Mouse (Mus musculus) midbrain, embryonic 13.5 days (tissue): Measurements from ENCODE around the gene Agpat1. TPM values are rescaled to one million over a fixed set of nuclear protein-coding genes. Genes with fewer than 3 reads are reported as not detected.

Experiments
- ATAC-seq: fragments of 200-750 bp; cut with Nextera tagmentation; 2 replicates; pipeline ENCODE4 v1.8.0; 2017; ENCODE audit warnings: mild to moderate bottlenecking, moderate TSS enrichment, moderate library complexity
- H3K27ac ChIP-seq: fragments of 300-500 bp; sonication (generic); 2 replicates; pipeline ENCODE4 v1.5.1; 2015; ENCODE audit warnings: inconsistent platforms, mild to moderate bottlenecking, moderate library complexity
- H3K27me3 ChIP-seq: fragments of 300-500 bp; sonication (generic); 2 replicates; pipeline ENCODE4 v1.6.1; 2015; ENCODE audit warnings: mild to moderate bottlenecking, inconsistent platforms
- H3K36me3 ChIP-seq: fragments of 300-500 bp; sonication (generic); 2 replicates; pipeline ENCODE4 v1.6.1; 2015; ENCODE audit warnings: mild to moderate bottlenecking, inconsistent platforms
- H3K4me1 ChIP-seq: fragments of 300-500 bp; sonication (generic); replicated peaks from 2 replicates; pipeline ENCODE4 v1.6.1; 2015; ENCODE audit warnings: inconsistent platforms
- H3K4me2 ChIP-seq: fragments of 300-500 bp; sonication (generic); replicated peaks from 2 replicates; pipeline ENCODE4 v1.6.1; 2015; ENCODE audit warnings: moderate library complexity, mild to moderate bottlenecking, inconsistent platforms
- H3K4me3 ChIP-seq: fragments of 300-500 bp; sonication (generic); replicated peaks from 2 replicates; pipeline ENCODE4 v1.5.1; 2015; ENCODE audit warnings: mild to moderate bottlenecking, inconsistent platforms
- H3K9ac ChIP-seq: fragments of 300-500 bp; sonication (generic); replicated peaks from 2 replicates; pipeline ENCODE4 v1.6.1; 2015; ENCODE audit warnings: mild to moderate bottlenecking, inconsistent platforms
- H3K9me3 ChIP-seq: fragments of 300-500 bp; sonication (generic); 2 replicates; pipeline ENCODE4 v1.6.1; 2016; ENCODE audit warnings: mild to moderate bottlenecking, inconsistent platforms
- WGBS: fragments of 180-500 bp; shearing (Covaris S2); methylation state at CpG from one replicate; pipeline ENCODE4 v1.1.7; 2015; 5-methylcytosine and 5-hydroxymethylcytosine counted together
- polyA plus RNA-seq: library from polyadenylated mRNA; unstranded; fragments of >200 nt; fragmentation: Nextera tagmentation; extraction: Ambion mirVana; gene quantifications from 2 replicates; pipeline ENCODE4 v1.2.1, GENCODE M21; 2015

Gene Agpat1
- polyA plus RNA-seq, 1 experiment from 2014 or later = 100 TPM

DNA sequence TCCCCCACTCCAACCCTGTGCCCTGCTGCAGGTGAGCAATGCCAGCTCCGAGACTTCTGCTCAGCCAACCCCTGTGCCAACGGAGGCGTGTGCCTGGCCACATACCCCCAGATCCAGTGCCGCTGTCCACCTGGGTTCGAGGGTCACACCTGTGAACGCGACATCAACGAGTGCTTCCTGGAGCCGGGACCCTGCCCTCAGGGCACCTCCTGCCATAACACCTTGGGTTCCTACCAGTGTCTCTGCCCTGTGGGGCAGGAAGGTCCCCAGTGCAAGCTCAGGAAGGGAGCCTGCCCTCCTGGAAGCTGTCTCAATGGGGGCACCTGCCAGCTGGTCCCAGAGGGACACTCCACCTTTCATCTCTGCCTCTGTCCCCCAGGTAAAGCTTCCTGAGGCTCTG lies 36.8 kb upstream of the Agpat1 start:
- H3K4me2 ChIP-seq = no peak overlapping the region
- 0 out of 2 replicates have a peak, but pooled peaks cover 10% of the 10 kb centered on the region for H3K27me3 ChIP-seq
- H3K4me1 ChIP-seq = peaks cover 8% of the 10 kb centered on the region; the same call in 1 of the 2 replicates
- H3K27ac ChIP-seq = no peak overlapping the region
- 70% methylated on average over 9 of the region's 9 CpGs for WGBS
- H3K9me3 ChIP-seq = no peaks in the 10 kb centered on the region
- ATAC-seq = no peak
- H3K36me3 ChIP-seq = no peaks in the 10 kb centered on the region
- H3K4me3 ChIP-seq = no peak overlapping the region
- H3K9ac ChIP-seq = no peak overlapping the region

DNA sequence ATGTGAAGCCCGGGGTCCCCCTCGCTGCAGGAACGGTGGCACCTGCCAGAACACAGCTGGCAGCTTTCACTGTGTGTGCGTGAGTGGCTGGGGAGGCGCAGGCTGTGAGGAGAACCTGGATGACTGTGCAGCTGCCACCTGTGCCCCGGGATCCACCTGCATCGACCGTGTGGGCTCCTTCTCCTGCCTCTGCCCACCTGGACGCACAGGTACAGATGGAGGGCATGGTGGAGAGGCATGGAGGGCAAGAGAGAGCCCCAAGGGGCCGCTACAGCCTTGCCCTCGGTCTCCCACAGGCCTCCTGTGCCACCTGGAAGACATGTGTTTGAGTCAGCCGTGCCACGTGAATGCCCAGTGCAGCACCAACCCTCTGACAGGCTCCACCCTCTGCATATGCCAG lies 35.6 kb upstream of the Agpat1 start:
- Histone ChIP-seq H3K27ac (no peak overlapping the region), H3K9ac (no peak overlapping the region), H3K36me3 (no peaks in the 10 kb centered on the region), H3K27me3 (0 out of 2 replicates have a peak, but pooled peaks cover 10% of the 10 kb centered on the region), H3K4me1 (peaks cover 12% of the 10 kb centered on the region; the same call in 1 of the 2 replicates), H3K4me2 (no peak overlapping the region), H3K4me3 (no peak overlapping the region), H3K9me3 (no peaks in the 10 kb centered on the region)
- no peak for ATAC-seq
- WGBS = 82% methylated on average over 13 of the region's 13 CpGs

DNA sequence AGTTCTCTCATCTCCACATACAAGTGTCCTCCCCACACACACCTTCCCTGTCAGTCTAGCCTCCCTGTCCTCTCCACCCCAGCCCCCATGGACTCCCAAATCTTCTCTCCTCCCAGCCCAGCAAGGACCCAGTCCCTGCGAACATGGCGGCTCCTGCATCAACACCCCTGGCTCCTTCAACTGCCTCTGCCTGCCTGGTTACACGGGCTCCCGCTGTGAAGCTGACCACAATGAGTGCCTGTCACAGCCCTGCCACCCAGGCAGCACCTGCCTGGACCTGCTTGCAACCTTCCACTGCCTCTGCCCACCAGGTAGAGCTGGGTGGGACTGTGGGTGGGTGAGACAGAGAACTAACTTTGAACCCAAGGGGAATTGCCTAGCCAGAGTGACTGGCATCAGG lies 34.1 kb upstream of the Agpat1 start:
- 0 out of 2 replicates have a peak, but pooled peaks cover 6% of the 10 kb centered on the region for H3K4me1 ChIP-seq
- H3K27ac ChIP-seq = no peak overlapping the region
- no peaks in the 10 kb centered on the region for H3K36me3 ChIP-seq
- H3K27me3 ChIP-seq = 0 out of 2 replicates have a peak, but pooled peaks cover 10% of the 10 kb centered on the region
- no peaks in the 10 kb centered on the region for H3K9me3 ChIP-seq
- no peak overlapping the region for H3K4me3 ChIP-seq
- no peak overlapping the region; the same call in 1 of the 2 replicates for H3K9ac ChIP-seq
- 74% methylated on average over 4 of the region's 4 CpGs for WGBS
- H3K4me2 ChIP-seq = no peak overlapping the region
- no peak for ATAC-seq

DNA sequence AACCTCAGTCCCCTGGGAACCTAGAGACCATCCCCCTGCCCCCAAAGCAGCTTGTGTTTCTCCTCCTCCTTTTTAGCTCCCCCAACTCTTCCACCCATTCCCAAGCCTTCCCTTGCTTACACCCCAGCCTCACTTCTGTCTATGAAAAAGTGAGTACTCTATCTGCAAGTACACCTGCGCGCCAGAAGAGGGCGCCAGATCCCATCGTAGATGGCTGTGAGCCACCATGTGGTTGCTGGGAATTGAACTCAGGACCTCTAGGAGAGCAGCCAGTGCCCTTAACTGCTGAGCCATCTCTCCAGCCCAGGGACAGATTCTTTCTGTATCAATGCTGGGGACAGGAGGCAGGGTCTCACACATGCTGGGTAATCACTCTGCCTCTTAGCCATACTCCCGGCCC lies 32.2 kb upstream of the Agpat1 start:
- Histone ChIP-seq H3K4me3 (no peak overlapping the region), H3K36me3 (no peaks in the 10 kb centered on the region), H3K4me1 (0 out of 2 replicates have a peak, but pooled peaks cover 6% of the 10 kb centered on the region), H3K9ac (no peak overlapping the region), H3K27me3 (0 out of 2 replicates have a peak, but pooled peaks cover 10% of the 10 kb centered on the region), H3K9me3 (no peaks in the 10 kb centered on the region), H3K4me2 (no peak overlapping the region), H3K27ac (no peak overlapping the region)
- ATAC-seq = no peak
- WGBS = 15% methylated on average over 5 of the region's 5 CpGs

DNA sequence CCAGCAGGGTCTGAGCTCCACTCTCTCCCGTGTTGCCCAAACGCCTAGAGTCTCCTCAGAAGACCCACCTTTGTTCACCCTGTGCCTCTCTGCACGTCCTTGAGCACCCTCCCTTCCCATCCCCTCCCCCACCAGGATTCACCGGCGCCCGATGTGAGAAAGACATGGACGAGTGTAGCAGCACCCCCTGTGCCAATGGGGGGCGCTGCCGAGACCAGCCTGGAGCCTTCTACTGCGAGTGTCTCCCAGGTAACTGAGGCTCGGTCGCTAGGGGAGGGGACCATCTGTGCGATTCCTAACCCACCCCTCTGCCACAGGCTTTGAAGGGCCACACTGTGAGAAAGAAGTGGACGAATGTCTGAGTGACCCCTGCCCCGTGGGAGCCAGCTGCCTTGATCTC lies 31.7 kb upstream of the Agpat1 start:
- H3K36me3 ChIP-seq = no peaks in the 10 kb centered on the region

DNA sequence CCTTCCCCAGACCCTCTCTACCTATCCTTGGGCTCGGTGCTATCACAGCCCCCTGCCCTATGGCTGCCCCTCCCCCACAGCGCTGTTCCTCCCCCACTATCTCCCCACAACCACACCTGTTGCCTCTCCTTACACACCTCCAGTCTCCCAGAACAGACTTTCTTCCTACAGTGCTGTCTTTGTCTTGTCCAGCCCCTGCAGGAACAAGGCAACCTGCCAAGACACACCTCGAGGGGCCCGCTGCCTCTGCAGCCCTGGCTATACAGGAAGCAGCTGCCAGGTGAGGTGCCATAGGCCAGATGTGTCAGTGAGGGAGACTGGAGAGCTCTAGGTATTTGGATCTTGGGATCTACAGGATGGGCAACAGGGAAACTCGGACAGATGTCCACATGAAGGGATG lies 27.5 kb upstream of the Agpat1 start:
- no peak for ATAC-seq
- Histone ChIP-seq H3K4me2 (no peak overlapping the region), H3K27ac (no peak overlapping the region), H3K27me3 (no peaks in the 10 kb centered on the region), H3K4me3 (no peak overlapping the region), H3K36me3 (no peaks in the 10 kb centered on the region), H3K9ac (no peak overlapping the region), H3K4me1 (0 out of 2 replicates have a peak, but pooled peaks cover 6% of the 10 kb centered on the region), H3K9me3 (no peaks in the 10 kb centered on the region)
- 71% methylated on average over 5 of the region's 5 CpGs for WGBS

More for the DNA sequence above, 31.7 kb upstream of the Agpat1 start:
- Histone ChIP-seq H3K4me1 (0 out of 2 replicates have a peak, but pooled peaks cover 6% of the 10 kb centered on the region), H3K27ac (no peak overlapping the region), H3K9ac (no peak overlapping the region), H3K9me3 (no peaks in the 10 kb centered on the region), H3K27me3 (0 out of 2 replicates have a peak, but pooled peaks cover 7% of the 10 kb centered on the region), H3K4me2 (no peak overlapping the region), H3K4me3 (no peak overlapping the region)
- WGBS = 8% methylated on average over 15 of the region's 15 CpGs
- no peak for ATAC-seq

DNA sequence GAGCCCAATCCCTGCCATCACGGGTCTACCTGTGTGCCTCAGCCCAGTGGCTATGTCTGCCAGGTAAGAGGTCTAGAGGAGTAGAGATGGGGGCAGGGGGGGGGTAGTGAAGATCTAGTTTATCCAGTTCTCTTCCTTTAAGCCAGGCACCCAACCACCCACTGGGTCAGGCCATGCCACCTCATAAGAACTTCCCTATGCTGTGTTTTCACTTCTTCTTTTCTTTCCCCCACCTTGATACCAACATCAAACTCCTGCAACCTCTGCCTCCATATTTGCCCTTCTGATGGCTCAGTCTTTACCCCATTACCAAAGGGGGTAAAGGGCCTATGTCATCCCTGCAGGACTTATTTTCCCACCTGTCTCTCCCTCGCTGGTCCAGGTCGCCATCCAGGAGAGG lies 26.0 kb upstream of the Agpat1 start:
- no peak overlapping the region for H3K4me3 ChIP-seq
- no peak overlapping the region for H3K4me2 ChIP-seq
- H3K27me3 ChIP-seq = no peaks in the 10 kb centered on the region
- no peaks in the 10 kb centered on the region for H3K9me3 ChIP-seq
- ATAC-seq = no peak
- H3K4me1 ChIP-seq = no peaks in the 10 kb centered on the region
- H3K36me3 ChIP-seq = no peaks in the 10 kb centered on the region
- no peak overlapping the region for H3K27ac ChIP-seq
- WGBS = 88% methylated on average over 3 of the region's 3 CpGs
- H3K9ac ChIP-seq = no peak overlapping the region

DNA sequence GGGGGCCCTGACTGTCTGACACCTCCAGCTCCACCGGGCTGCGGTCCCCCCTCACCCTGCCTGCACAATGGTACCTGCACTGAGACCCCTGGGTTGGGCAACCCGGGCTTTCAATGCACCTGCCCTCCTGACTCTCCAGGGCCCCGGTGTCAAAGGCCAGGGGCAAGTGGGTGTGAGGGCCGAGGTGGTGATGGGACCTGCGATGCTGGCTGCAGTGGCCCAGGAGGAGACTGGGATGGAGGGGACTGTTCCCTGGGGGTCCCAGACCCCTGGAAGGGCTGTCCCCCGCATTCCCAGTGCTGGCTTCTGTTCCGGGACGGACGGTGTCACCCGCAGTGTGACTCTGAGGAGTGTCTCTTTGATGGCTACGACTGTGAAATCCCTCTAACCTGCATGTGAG lies 21.5 kb upstream of the Agpat1 start:
- no peak for ATAC-seq
- WGBS = 90% methylated on average over 12 of the region's 12 CpGs
- H3K4me3 ChIP-seq = no peak overlapping the region
- H3K4me2 ChIP-seq = no peak overlapping the region
- 0 out of 2 replicates have a peak overlapping the region, but pooled peaks have one; percentile 1 for H3K9ac ChIP-seq
- H3K27ac ChIP-seq = no peak overlapping the region
- H3K27me3 ChIP-seq = no peaks in the 10 kb centered on the region
- H3K4me1 ChIP-seq = peaks cover 14% of the 10 kb centered on the region
- no peaks in the 10 kb centered on the region for H3K36me3 ChIP-seq
- H3K9me3 ChIP-seq = no peaks in the 10 kb centered on the region

DNA sequence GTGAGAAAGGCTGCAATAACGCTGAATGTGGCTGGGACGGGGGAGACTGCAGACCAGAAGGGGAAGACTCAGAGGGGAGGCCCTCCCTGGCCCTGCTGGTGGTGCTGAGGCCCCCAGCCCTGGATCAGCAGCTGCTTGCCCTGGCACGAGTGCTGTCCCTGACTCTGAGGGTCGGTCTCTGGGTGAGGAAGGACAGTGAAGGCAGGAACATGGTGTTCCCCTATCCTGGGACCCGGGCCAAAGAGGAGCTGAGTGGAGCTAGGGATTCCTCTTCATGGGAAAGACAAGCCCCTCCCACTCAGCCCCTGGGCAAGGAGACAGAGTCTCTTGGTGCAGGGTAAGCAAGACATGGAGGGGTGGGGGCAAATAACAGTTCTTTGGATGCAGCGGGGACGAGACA lies 20.7 kb upstream of the Agpat1 start:
- Histone ChIP-seq H3K4me3 (no peak overlapping the region), H3K4me2 (no peak overlapping the region), H3K27me3 (no peaks in the 10 kb centered on the region), H3K36me3 (no peaks in the 10 kb centered on the region), H3K27ac (no peak overlapping the region), H3K9ac (no peak overlapping the region), H3K9me3 (no peaks in the 10 kb centered on the region), H3K4me1 (peaks cover 21% of the 10 kb centered on the region)
- WGBS = 76% methylated on average over 7 of the region's 7 CpGs
- no peak for ATAC-seq

DNA sequence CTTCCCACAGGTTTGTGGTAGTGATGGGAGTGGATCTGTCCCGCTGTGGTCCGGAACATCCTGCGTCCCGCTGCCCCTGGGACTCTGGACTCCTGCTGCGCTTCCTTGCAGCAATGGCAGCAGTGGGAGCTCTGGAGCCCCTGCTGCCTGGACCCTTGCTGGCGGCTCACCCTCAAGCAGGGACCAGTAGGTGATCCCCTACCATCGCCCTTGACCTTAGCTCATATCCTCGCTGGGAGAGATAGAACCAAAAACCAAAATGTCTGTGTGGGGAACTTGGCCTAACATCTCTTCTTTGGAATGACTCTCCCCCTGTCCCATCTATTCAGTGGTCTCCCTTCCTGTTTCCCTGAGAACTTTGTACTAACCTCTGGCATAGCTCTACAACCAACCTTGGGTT lies 20.2 kb upstream of the Agpat1 start:
- no peak for ATAC-seq
- Histone ChIP-seq H3K4me3 (no peak overlapping the region), H3K4me2 (no peak overlapping the region), H3K27ac (no peak overlapping the region), H3K36me3 (no peaks in the 10 kb centered on the region), H3K9me3 (no peaks in the 10 kb centered on the region), H3K27me3 (no peaks in the 10 kb centered on the region), H3K4me1 (peaks cover 25% of the 10 kb centered on the region), H3K9ac (no peak overlapping the region)
- WGBS = 85% methylated on average over 8 of the region's 8 CpGs

DNA sequence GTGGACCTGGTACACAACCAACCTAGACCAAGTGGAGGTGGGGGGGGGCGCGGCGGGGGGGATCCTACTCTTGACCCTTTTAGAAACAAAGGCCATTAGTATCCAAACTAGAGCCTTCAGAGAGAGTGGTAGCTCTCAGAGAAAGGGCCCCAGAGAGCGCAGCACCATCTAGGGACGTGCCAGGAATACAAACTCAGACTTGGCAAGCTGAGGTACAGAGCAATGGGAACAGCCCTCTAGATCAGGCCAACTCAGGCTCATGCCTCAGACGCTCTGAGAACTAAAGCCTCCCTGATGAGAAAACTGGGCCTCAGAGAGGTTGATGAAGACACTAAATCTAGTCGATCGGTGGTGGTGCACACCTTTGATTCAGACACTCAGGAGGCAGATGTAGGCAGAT lies 18.9 kb upstream of the Agpat1 start:
- no peak for ATAC-seq
- Histone ChIP-seq H3K36me3 (no peaks in the 10 kb centered on the region), H3K27ac (peak overlapping the region; percentile 100), H3K4me3 (peak overlapping the region; percentile 63; the same call in 1 of the 2 replicates), H3K27me3 (no peaks in the 10 kb centered on the region), H3K4me2 (no peak overlapping the region), H3K4me1 (peaks cover 38% of the 10 kb centered on the region), H3K9ac (no peak overlapping the region), H3K9me3 (no peaks in the 10 kb centered on the region)
- 87% methylated on average over 8 of the region's 8 CpGs for WGBS

DNA sequence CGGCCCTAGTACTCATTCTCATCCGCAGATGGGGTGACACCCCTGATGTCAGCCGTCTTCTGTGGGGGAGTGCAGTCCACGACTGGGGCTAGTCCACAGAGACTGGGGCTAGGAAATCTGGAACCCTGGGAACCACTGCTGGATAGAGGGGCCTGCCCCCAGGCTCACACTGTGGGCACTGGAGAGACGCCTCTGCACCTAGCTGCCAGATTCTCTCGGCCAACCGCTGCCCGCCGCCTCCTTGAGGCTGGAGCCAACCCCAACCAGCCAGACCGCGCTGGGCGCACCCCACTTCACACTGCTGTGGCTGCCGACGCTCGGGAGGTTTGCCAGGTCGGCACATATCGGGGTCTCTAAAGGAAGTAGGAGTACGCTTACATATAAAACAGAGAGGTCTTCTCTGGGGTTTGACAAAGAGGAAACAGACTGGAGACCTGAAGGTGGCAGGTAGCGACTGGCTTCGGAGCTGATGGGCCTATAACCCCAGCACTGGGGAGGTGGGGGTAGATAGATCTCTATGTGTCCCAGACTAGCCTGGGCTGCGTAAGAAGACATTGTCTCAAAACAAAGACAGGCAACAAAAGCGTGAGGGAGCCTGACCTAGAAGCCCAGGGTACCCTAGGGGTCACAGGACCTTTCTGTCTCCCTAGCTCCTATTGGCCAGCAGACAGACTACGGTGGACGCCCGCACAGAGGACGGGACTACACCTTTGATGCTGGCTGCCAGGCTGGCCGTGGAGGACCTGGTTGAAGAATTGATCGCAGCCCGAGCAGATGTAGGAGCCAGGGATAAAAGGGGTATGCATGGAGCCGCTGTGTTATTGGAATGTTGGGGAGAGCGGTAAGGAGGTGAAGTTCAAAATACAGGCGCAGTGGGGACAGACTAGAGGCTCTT lies 17.9 kb upstream of the Agpat1 start:
- no peaks in the 10 kb centered on the region for H3K9me3 ChIP-seq
- peak; percentile 27 for ATAC-seq
- 19% methylated on average over 32 of the region's 32 CpGs for WGBS
- H3K27ac ChIP-seq = peak overlapping the region; percentile 100
- peaks cover 48% of the 10 kb centered on the region for H3K4me1 ChIP-seq
- peak overlapping the region; percentile 63 for H3K4me3 ChIP-seq
- H3K9ac ChIP-seq = peak overlapping the region; percentile 93
- H3K27me3 ChIP-seq = no peaks in the 10 kb centered on the region
- H3K4me2 ChIP-seq = peak overlapping the region; percentile 89
- no peaks in the 10 kb centered on the region for H3K36me3 ChIP-seq
